Mouse (Mus musculus) thymus, adult 18-20 months (tissue): ENCODE measurements at regions not wholly inside any gene's neighbourhood (a gene's known extent, or its start where the extent isn't known, plus 50 kb on each side); places are given as distances from the start of the nearest gene placed in this dataset.

Source experiments
- DNase-seq, 2 experiments: peaks; one replicate each; pipeline ENCODE4 v3.0.0; 2022; ENCODE audit warnings: mixed read lengths in 2 of 2

- DNase-seq, result no peak
Observed at GRCm38 (mm10) chr2:178949103-178949502, 493.1 kb upstream of the Cdh4 start.

GRCm38 (mm10) chr2:178950304-178950703, 491.9 kb upstream of the Cdh4 start:
- no peak for DNase-seq

GRCm38 (mm10) chr2:178954420-178955067, 487.7 kb upstream of the Cdh4 start:
- no peak for DNase-seq

GRCm38 (mm10) chr2:178958829-178959228, 483.4 kb upstream of the Cdh4 start:
- DNase-seq, result no peak

GRCm38 (mm10) chr2:178959603-178960002, 482.6 kb upstream of the Cdh4 start:
- DNase-seq, result no peak

GRCm38 (mm10) chr2:178967584-178968365, 474.5 kb upstream of the Cdh4 start:
- no peak for DNase-seq

GRCm38 (mm10) chr2:178969732-178970131, 472.5 kb upstream of the Cdh4 start:
- no peak for DNase-seq

- no peak for DNase-seq
Observed at GRCm38 (mm10) chr2:178975366-178975765, 466.9 kb upstream of the Cdh4 start.

- no peak for DNase-seq
Observed at GRCm38 (mm10) chr2:178976046-178976445, 466.2 kb upstream of the Cdh4 start.

GRCm38 (mm10) chr2:178976495-178976894, 465.7 kb upstream of the Cdh4 start:
- DNase-seq, result no peak

- DNase-seq, result no peak
Observed at GRCm38 (mm10) chr2:178979451-178979850, 462.8 kb upstream of the Cdh4 start.

GRCm38 (mm10) chr2:178981736-178982502, 460.3 kb upstream of the Cdh4 start:
- no peak for DNase-seq

GRCm38 (mm10) chr2:178983801-178984200, 458.4 kb upstream of the Cdh4 start:
- no peak for DNase-seq

GRCm38 (mm10) chr2:178987935-178988334, 454.3 kb upstream of the Cdh4 start:
- DNase-seq, result no peak

- no peak for DNase-seq
Observed at GRCm38 (mm10) chr2:178989291-178989690, 452.9 kb upstream of the Cdh4 start.

GRCm38 (mm10) chr2:178989784-178990183, 452.4 kb upstream of the Cdh4 start:
- no peak for DNase-seq

- no peak for DNase-seq
Observed at GRCm38 (mm10) chr2:178990959-178991358, 451.3 kb upstream of the Cdh4 start.

GRCm38 (mm10) chr2:178992334-178993116, 449.7 kb upstream of the Cdh4 start:
- no peak for DNase-seq

GRCm38 (mm10) chr2:178997921-178998320, 444.3 kb upstream of the Cdh4 start:
- no peak for DNase-seq

- DNase-seq, result no peak
Observed at GRCm38 (mm10) chr2:179000448-179001081, 441.7 kb upstream of the Cdh4 start.

- DNase-seq, result no peak
Observed at GRCm38 (mm10) chr2:179007766-179008165, 434.5 kb upstream of the Cdh4 start.

GRCm38 (mm10) chr2:179013891-179014593, 428.2 kb upstream of the Cdh4 start:
- DNase-seq, result no peak
